Mouse (Mus musculus): ENCODE results near the gene Lrrc8d. TPM values are rescaled to one million over a fixed set of nuclear protein-coding genes. Genes with fewer than 3 reads are reported as not detected.

Lrrc8d gene
- total and polyA plus RNA-seq, 3 experiments: 7.0 to 26.1 (median 16.6) TPM

DNA sequence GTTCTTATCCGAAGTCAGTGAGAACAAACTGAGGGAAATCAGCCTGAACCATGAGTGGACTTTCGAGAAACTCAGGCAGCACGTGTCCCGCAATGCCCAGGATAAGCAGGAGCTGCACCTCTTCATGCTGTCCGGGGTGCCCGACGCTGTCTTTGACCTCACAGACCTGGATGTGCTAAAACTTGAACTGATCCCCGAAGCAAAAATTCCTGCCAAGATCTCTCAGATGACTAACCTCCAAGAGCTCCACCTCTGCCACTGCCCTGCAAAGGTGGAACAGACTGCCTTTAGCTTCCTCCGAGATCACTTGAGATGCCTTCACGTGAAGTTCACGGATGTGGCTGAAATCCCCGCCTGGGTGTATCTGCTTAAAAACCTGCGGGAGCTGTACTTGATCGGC, 113.3 kb downstream of the Lrrc8d start:
- H3K4me2 ChIP-seq (ENCODE audit: insufficient read depth, low read depth, poor library complexity, severe bottlenecking): no peak overlapping the region
- no peak for DNase-seq (ENCODE audit: extremely low read depth)
- H3K4me3 ChIP-seq (replicated peaks in 1 of 3; ENCODE audit: low read depth in 2 of 3, low read length in 2 of 3, poor library complexity in 1 of 3): no peak overlapping the region
- H3K9me3 ChIP-seq (replicated peaks; ENCODE audit: low read length): no peaks in the 10 kb centered on the region
- H3K4me1 ChIP-seq (ENCODE audit: control insufficient read depth in 1 of 2, insufficient read depth in 2 of 2): peaks cover 0 to under 1% of the 10 kb centered on the region in 2 experiments; a peak in 1 of 4 replicates
- H3K79me2 ChIP-seq (replicated peaks; ENCODE audit: control insufficient read depth, extremely low read depth, insufficient read depth, poor library complexity, severe bottlenecking): peaks cover 7% of the 10 kb centered on the region; the same call in 1 of the 2 replicates
- dilution Hi-C loops (cut with MboI; ENCODE audit: extremely low pct_ligation_motif_present, extremely low pct_unique_long_range_greater_than_20kb, low sequenced_read_pairs) (no loop called here), in situ Hi-C loops (cut with MboI; ENCODE audit: low pct_ligation_motif_present, low pct_unique_long_range_greater_than_20kb, low sequenced_read_pairs) (no loop called here)
- no peak overlapping the region for H3K9ac ChIP-seq (ENCODE audit: insufficient read depth, low read depth)
- peaks cover 63 to 87% of the 10 kb centered on the region in 2 experiments for H3K36me3 ChIP-seq (replicated peaks in 1 of 2; ENCODE audit: control insufficient read depth in 1 of 2, insufficient read depth in 1 of 2, low read length in 1 of 2)
- no peaks in the 10 kb centered on the region for H3K27me3 ChIP-seq (replicated peaks)
- no peak for TF ChIP-seq PAX5 (IDR thresholded peaks at IDR 0.05; ENCODE audit: low read length)
- H3K27ac ChIP-seq (ENCODE audit: insufficient read depth, low read depth): no peak overlapping the region

DNA sequence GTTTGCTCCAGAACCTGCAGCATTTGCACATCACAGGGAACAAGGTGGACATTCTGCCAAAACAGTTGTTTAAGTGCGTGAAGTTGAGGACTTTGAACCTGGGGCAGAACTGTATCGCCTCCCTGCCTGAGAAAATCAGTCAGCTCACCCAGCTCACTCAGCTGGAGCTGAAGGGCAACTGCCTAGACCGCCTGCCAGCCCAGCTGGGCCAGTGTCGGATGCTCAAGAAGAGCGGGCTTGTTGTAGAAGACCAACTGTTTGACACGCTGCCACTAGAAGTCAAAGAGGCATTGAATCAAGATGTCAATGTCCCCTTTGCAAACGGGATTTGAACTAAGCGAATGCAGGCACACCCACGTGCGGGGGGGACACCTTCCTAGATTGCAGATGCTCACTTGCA, 114.2 kb downstream of the Lrrc8d start:
- Histone ChIP-seq H3K4me1 (ENCODE audit: control insufficient read depth in 1 of 2, insufficient read depth in 2 of 2) (no peaks in the 10 kb centered on the region), H3K4me3 (replicated peaks in 1 of 3; ENCODE audit: low read depth in 2 of 3, low read length in 2 of 3, poor library complexity in 1 of 3) (no peak overlapping the region), H3K9me3 (replicated peaks; ENCODE audit: low read length) (no peaks in the 10 kb centered on the region), H3K9ac (ENCODE audit: insufficient read depth, low read depth) (no peak overlapping the region), H3K4me2 (ENCODE audit: insufficient read depth, low read depth, poor library complexity, severe bottlenecking) (no peak overlapping the region), H3K27me3 (replicated peaks) (no peaks in the 10 kb centered on the region), H3K79me2 (replicated peaks; ENCODE audit: control insufficient read depth, extremely low read depth, insufficient read depth, poor library complexity, severe bottlenecking) (0 out of 2 replicates have a peak, but pooled peaks cover 3% of the 10 kb centered on the region), H3K36me3 (replicated peaks in 1 of 2; ENCODE audit: control insufficient read depth in 1 of 2, insufficient read depth in 1 of 2, low read length in 1 of 2) (peaks cover 65 to 86% of the 10 kb centered on the region in 2 experiments), H3K27ac (ENCODE audit: insufficient read depth, low read depth) (no peak overlapping the region)
- in situ Hi-C loops (cut with MboI; ENCODE audit: low pct_ligation_motif_present, low pct_unique_long_range_greater_than_20kb, low sequenced_read_pairs) (no loop called here), dilution Hi-C loops (cut with MboI; ENCODE audit: extremely low pct_ligation_motif_present, extremely low pct_unique_long_range_greater_than_20kb, low sequenced_read_pairs) (no loop called here)
- TF ChIP-seq POLR2A (IDR thresholded peaks at IDR 0.05; ENCODE audit: low read depth, low read length): no peak
- TF ChIP-seq ELF1 (IDR thresholded peaks at IDR 0.05; ENCODE audit: low read depth, low read length): no peak
- no peak for TF ChIP-seq ZNF384 (IDR thresholded peaks at IDR 0.05; ENCODE audit: low read depth, low read length)
- no peak for DNase-seq (ENCODE audit: extremely low read depth)

DNA sequence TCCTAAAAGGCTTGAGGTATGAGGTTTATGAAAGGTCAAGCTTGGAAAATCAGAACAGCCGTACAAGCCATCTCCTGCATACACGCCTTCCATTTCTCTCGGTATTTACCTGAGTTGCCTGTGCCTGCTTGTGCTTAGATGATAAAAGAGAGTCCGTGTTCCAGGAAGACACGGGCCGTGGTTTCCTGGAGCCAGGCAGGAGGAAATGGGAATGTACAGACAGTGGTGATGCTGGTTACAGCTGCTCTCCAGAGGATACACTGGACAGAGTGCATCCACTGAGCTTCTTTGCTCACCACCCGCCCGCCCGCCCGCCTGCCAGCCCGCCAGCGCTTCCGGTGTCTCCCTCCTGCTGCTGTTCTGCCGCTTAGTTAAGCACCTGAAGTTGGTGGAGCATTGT, 116.3 kb downstream of the Lrrc8d start:
- TF ChIP-seq MAX (IDR thresholded peaks at IDR 0.05; ENCODE audit: low read length) (no peak), CTCF (conservative IDR thresholded peaks at IDR 0.05 in 1 of 2, IDR thresholded peaks at IDR 0.05 in 1 of 2; ENCODE audit: low read depth in 2 of 2, low read length in 2 of 2) (no peak), ZMIZ1 (IDR thresholded peaks at IDR 0.05; ENCODE audit: low read depth, low read length) (no peak), ELF1 (IDR thresholded peaks at IDR 0.05; ENCODE audit: low read depth, low read length) (no peak), RAD21 (IDR thresholded peaks at IDR 0.05; ENCODE audit: low read depth, low read length) (no peak), PAX5 (IDR thresholded peaks at IDR 0.05; ENCODE audit: low read length) (no peak), NRF1 (IDR thresholded peaks at IDR 0.05; ENCODE audit: low read depth, low read length) (no peak), JUND (conservative IDR thresholded peaks at IDR 0.05; ENCODE audit: low read depth, low read length) (no peak), TCF12 (IDR thresholded peaks at IDR 0.05; ENCODE audit: low read depth, low read length) (no peak)
- dilution Hi-C loops (cut with MboI; ENCODE audit: extremely low pct_ligation_motif_present, extremely low pct_unique_long_range_greater_than_20kb, low sequenced_read_pairs) (no loop called here), in situ Hi-C loops (cut with MboI; ENCODE audit: low pct_ligation_motif_present, low pct_unique_long_range_greater_than_20kb, low sequenced_read_pairs) (no loop called here)
- Histone ChIP-seq H3K27ac (ENCODE audit: insufficient read depth, low read depth) (no peak overlapping the region), H3K9ac (ENCODE audit: insufficient read depth, low read depth) (no peak overlapping the region), H3K4me3 (replicated peaks in 1 of 3; ENCODE audit: low read depth in 2 of 3, low read length in 2 of 3, poor library complexity in 1 of 3) (no peak overlapping the region), H3K79me2 (replicated peaks; ENCODE audit: control insufficient read depth, extremely low read depth, insufficient read depth, poor library complexity, severe bottlenecking) (no peaks in the 10 kb centered on the region), H3K36me3 (replicated peaks in 1 of 2; ENCODE audit: control insufficient read depth in 1 of 2, insufficient read depth in 1 of 2, low read length in 1 of 2) (peaks cover 56 to 77% of the 10 kb centered on the region in 2 experiments), H3K9me3 (replicated peaks; ENCODE audit: low read length) (no peaks in the 10 kb centered on the region), H3K27me3 (replicated peaks) (no peaks in the 10 kb centered on the region), H3K4me2 (ENCODE audit: insufficient read depth, low read depth, poor library complexity, severe bottlenecking) (no peak overlapping the region), H3K4me1 (ENCODE audit: control insufficient read depth in 1 of 2, insufficient read depth in 2 of 2) (no peaks in the 10 kb centered on the region)
- DNase-seq (ENCODE audit: extremely low read depth): no peak

Measured in CH12.LX (cell line).